Mouse (Mus musculus) layer of hippocampus, postnatal 25 days (tissue): ENCODE results near the gene Cebpzos. TPM values are rescaled to one million over a fixed set of nuclear protein-coding genes. Genes with fewer than 3 reads are reported as not detected.
A peak's percentile ranks its signal among the peaks of the same experiment; 100 is the strongest.

ENCODE experiments used
- DNase-seq, 2 experiments: peaks; one replicate each; pipeline ENCODE4 v3.0.0; 2022; ENCODE audit warnings: mixed read lengths in 2 of 2, low spot score in 1 of 2; ENCODE audit errors: extremely low spot score in 1 of 2
- total RNA-seq, 2 experiments: library from RNA; stranded (reverse); gene quantifications; 2 replicates each; pipeline ENCODE4 v1.2.3; 2021

Gene Cebpzos
- total RNA-seq, 2 experiments from 2014 or later, result 25.7 to 35.0 TPM

- DNase-seq, result no peak
Measured at GRCm38 (mm10) chr17:78937229-78937853, 21.0 kb downstream of the Cebpzos start.

- no peak for DNase-seq
Measured at GRCm38 (mm10) chr17:78938927-78939326, 22.6 kb downstream of the Cebpzos start.

GRCm38 (mm10) chr17:78942579-78942978, 26.3 kb downstream of the Cebpzos start:
- DNase-seq, result no peak

GRCm38 (mm10) chr17:78951225-78951624, 34.9 kb downstream of the Cebpzos start:
- DNase-seq, result no peak

- DNase-seq, result no peak
Measured at GRCm38 (mm10) chr17:78952070-78952469, 35.8 kb downstream of the Cebpzos start.

GRCm38 (mm10) chr17:78953240-78953639, 36.9 kb downstream of the Cebpzos start:
- DNase-seq, result no peak

- no peak for DNase-seq
Measured at GRCm38 (mm10) chr17:78959473-78959872, 43.2 kb downstream of the Cebpzos start.

GRCm38 (mm10) chr17:78964387-78964786, 48.1 kb downstream of the Cebpzos start:
- peak in 1 of 2 experiments; percentile 32 for DNase-seq

- no peak for DNase-seq
Measured at GRCm38 (mm10) chr17:78966092-78966883, 50.0 kb downstream of the Cebpzos start.

GRCm38 (mm10) chr17:78968500-78968899, 52.2 kb downstream of the Cebpzos start:
- DNase-seq, result no peak

Other genes starting within 250 kb of the Cebpzos start
- gene Strn, start 179.3 kb upstream of the Cebpzos start, total RNA-seq, result 10 to 100 TPM; 66.9 to 68.9 TPM
- gene Heatr5b, start 81.1 kb upstream of the Cebpzos start, total RNA-seq, result 10 to 100 TPM; 50.2 to 59.1 TPM
- 10 to 100 TPM; 41.2 to 41.7 TPM for gene Gpatch11, start 80.9 kb upstream of the Cebpzos start, total RNA-seq
- 1 to 10 TPM; 4.1 to 5.9 TPM for gene Eif2ak2, start 33.9 kb upstream of the Cebpzos start, total RNA-seq
- not detected for gene Sult6b1, start 9.5 kb upstream of the Cebpzos start, total RNA-seq
- gene Cebpz, start 20.6 kb downstream of the Cebpzos start, total RNA-seq, result 10 to 100 TPM; 32.5 to 32.9 TPM
- 10 to 100 TPM; 52.7 to 58.2 TPM for gene Ndufaf7, start 20.6 kb downstream of the Cebpzos start, total RNA-seq
- 10 to 100 TPM; 13.1 to 14.7 TPM for gene Prkd3, start 104.3 kb downstream of the Cebpzos start, total RNA-seq
- 10 to 100 TPM; 12.5 to 14.8 TPM for gene Qpct, start 135.4 kb downstream of the Cebpzos start, total RNA-seq